Mouse (Mus musculus): Measurements from ENCODE around the gene Gstcd. TPM values are rescaled to one million over a fixed set of nuclear protein-coding genes. Genes with fewer than 3 reads are reported as not detected.

Gstcd gene
- total RNA-seq (2021), result 1 to 10 TPM; 7.9 to 9.3 TPM
- long read RNA-seq, experiment 1, partial matches to known transcripts, result 0 of 4 reads
- long read RNA-seq, experiment 1, other reads (novel, unspliced or antisense), result 2 of 4 reads
- long read RNA-seq, experiment 2, partial matches to known transcripts, result 2 of 5 reads
- long read RNA-seq, experiment 2, other reads (novel, unspliced or antisense), result 1 of 5 reads

DNA sequence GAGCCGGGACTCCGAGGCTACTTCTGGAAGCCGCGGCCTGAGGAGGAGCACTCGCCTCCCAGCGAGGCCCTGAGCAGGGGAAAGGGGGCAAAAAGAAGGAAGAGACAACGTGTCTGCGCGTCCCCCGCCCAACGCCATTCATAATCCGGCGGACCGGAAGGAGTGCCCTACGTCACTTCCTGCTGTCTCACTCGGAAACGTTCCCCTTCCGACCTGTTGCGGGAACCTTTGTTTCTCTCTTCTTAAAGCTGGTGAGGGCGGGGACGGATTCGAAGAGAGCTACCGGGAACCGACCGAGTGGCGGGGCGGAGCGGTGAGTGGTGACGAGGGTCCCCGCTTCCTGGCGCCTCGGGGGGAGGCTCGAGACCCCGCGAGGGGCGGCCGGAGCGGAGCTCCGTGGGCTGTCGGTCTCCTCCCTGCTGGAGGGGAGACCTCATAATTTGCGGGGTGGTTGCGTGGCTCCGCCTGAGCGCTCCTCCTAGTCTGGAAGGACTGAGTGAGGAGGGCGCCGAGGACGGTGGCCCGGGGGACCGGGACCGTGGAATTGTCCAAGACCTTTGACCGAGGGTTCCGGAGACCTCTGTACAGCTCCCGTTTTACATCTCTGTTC is at the start of gene Gstcd, which contains the start of gene Ints12:
Gene Gstcd (minus strand): TSS at position 370 of the 610 bp plus-strand sequence.
Gene Ints12 (plus strand): TSS at position 177 of the 610 bp plus-strand sequence.
- DNase-seq (ENCODE audit: low spot score in 2 of 2), result peak; percentile 83 to 89

DNA sequence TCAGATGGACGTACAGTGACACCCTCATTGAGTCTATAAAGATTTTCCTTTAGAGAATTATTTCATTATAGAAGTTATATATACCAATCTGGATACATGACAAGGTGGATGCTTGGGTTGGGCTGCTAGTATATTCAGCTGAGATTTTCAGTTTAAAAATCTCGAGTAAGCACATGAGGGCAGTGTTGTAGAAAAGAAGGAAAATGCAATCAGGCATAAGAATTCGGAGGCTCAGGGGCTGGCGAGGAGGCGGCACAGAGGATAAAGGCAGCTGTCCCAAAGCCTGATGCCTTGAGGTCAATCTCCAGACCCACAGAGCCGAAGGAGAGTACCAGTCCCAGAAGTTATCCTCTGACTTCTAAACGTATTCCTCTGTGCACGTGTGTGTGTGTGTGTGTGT is 40.8 kb upstream of the Gstcd start:
- no peak for DNase-seq (ENCODE audit: low spot score in 2 of 2)

DNA sequence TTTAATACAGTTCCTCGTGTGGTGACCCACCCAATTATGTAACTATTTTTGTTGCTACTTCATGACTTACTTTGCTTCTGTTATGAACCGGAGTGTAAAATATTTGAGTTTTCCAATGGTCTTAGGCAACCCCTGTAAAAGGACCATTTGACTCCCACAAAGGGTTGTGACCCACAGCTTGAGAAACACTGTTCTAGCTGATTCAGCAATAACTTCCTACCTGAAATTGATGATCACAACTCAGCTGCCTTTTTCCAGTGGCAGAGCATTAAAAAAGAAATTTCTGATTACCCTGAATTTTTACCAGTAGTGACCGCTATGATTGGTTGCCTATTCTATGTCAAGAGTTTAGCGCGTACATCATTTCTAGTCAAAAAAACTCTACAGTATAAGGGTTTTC is 39.5 kb upstream of the Gstcd start:
- no peak for DNase-seq (ENCODE audit: low spot score in 2 of 2)

DNA sequence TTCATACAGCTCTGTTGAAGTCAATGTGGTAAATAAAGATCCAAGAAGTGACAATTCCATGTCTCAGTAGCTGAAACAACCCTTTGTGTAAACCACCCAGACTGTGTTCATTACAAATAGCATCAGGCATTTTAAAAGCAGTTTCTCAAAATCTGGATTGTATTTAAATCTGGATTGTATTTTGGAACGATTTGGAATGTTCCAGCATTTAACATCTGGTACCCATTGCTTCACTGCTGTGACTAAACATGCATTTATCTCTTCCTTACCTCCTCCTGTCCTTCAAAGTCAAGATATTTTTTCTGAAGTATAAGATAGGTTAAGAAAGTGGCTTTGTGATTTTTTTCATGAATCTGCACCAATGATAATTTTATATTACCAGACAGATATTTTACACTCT is 21.4 kb upstream of the Gstcd start:
- DNase-seq (ENCODE audit: low spot score in 2 of 2), result no peak

DNA sequence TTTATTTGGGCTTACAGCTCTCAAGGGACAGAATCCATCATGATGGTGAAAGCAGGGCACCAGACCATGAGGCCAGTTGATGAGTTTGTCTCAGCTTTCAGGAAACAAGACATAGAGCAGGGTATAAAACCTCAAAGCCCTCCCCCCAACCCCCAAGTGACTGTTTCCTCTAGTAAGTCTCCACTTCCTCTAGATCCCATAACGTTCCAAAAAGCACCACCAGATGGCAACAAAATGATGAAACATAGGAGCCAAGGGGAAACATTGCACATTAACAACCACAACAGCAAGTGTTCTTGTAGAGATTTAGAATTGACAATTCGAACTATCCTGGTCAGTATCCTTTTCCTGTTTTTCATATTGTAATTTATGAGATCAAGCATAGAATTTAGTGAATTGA is 19.9 kb upstream of the Gstcd start:
- DNase-seq (ENCODE audit: low spot score in 2 of 2), result no peak

DNA sequence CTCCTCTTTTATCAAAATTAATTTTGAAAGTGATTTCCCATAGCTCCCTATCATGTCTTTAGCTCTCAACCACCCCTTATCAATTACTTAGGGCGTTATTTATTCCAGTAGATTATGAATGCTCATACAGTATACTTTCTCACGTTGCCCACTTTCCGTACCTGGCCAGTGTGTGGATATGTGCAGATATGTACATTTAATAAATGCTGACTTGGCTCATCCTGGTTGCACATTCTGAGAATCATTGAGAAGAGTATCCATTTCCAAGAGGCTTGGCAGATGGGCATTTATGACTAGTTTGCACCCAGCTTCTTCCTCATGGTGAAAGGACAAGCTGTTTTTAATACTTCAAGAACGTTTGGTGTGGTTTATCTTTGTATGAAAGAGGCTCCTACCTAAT is 18.0 kb upstream of the Gstcd start:
- DNase-seq (ENCODE audit: low spot score in 2 of 2), result no peak

DNA sequence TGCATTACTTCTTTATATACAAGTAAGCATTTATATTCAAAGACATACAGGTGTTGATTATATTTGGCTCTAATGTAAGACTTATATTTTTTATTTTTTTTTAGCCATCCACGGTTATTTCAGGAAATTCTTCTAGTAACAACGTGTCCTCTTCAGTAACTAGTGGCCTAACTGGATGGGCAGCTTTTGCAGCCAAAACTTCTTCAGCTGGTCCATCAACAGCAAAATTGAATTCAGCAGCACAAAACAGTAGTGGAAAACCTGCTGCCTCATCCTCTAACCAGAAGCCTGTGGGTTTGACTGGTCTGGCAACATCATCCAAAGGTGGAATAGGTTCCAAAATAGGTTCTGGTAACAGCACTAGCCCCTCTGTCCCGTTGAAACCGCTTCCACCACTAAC is 16.9 kb upstream of the Gstcd start:
- DNase-seq (ENCODE audit: low spot score in 2 of 2), result no peak

DNA sequence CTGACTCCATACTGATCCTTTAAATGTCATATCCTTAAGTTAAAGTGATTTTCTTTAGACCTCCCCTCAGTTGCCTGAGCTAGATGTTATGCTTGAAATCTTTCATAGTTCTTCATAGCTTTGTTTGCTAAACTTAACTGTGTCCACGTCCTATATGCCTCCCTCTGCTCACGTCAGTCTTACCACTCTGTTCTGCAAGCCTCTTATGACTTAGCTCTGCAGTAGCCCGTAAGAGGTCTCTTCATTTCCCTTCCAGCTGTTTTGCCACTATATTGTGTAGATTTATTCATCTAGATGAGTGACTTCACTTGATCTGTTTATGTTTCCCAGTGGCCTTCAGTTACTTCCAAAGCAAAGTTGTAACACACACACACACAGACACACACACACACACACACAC is 12.6 kb upstream of the Gstcd start:
- DNase-seq (ENCODE audit: low spot score in 2 of 2), result no peak

DNA sequence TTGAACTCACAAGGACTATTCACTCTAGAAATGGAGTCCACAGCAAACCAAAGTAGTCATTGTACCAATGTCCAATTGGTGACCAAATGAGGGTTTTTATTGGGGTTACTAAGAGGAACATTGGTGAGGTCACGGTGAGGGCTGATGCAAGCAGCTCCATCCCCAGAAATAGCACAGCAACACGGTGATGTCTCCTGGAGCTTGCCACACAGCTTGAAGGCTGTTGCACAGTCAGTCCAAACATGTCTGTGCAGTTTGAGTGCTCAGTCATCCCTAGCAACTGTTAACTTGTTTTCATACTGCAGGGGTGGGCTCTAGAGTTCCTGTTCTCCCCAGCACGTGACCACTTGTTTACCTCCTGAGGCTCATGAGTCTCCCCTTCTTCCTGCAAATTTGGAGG is 11.9 kb upstream of the Gstcd start:
- DNase-seq (ENCODE audit: low spot score in 2 of 2), result no peak

DNA sequence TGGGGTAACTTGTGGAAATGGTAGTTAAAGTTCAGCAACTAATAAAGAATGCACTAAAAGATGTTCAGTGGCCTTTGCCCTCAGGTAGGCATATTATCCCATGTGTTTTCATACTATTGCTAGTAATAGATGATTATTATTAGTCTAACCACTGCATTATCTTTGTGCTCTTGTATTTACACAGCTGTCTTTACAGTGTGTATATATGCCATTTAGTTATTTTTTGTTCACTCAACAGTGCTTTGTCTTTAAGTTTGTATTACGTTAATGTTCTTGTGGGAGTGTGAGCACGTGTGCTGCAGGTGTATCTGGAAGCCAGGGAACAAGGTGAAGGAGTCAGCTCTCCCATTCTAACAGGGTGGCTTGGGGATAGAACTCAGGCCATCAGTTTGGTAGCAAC is 7.1 kb upstream of the Gstcd start:
- DNase-seq (ENCODE audit: low spot score in 2 of 2), result no peak

DNA sequence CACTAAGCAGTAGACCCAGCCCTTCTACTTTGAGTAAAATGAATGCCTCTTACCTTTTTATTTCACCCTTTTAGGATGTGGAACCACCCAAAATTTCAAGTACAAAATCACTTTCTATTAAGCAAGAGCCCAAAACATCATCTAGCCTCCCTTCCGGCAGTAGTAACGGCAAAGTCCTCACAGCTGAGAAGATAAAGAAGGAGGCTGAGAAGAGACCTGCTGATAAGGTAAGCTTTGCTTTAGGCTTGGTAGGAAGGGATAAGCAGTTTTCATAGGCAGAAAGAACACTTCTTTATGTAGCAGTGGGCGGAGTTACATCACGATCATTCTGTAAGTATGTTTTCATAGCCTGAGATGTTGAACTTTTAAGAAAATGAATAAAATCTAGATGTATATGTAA is 6.5 kb upstream of the Gstcd start:
- DNase-seq (ENCODE audit: low spot score in 2 of 2), result no peak

DNA sequence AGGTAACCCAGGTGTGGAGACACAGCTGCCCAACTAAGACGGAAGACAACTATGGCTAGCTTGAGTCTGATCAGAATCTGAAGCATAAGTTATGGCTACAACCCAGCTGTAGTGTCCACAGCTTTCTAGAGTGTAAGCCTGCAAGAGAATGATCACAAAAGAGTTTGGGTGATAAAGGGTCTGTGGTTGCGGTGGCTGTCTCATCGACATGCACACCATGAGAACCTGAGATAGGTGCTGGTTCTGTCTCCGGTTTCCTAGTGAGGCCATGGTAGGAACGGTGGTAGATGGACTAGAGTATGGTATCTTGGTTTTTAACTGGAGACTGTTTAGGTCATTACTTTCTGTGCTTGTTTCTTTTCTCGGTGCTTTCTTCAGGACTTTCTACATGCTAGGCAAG is 6.1 kb upstream of the Gstcd start:
- DNase-seq (ENCODE audit: low spot score in 2 of 2), result no peak

DNA sequence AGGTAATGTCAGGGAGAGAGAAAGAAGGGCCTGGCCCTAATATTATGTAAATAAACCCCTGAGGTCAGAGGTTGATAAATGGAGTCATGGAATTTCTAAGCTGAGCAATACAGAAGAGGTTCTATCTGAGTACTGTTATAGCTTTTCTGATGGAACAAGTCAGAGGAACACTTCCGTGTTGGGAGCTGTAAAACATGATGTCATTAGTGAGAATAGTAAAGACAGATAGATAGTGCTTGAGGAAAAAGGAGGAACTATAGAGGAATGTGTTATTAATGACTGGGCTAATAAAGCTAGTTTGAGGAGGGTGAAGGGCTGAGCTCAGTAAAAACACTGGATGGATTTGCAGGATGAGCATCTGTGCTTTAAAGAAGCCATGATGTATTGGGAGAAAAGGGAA is 2.5 kb upstream of the Gstcd start:
- no peak for DNase-seq (ENCODE audit: low spot score in 2 of 2)

DNA sequence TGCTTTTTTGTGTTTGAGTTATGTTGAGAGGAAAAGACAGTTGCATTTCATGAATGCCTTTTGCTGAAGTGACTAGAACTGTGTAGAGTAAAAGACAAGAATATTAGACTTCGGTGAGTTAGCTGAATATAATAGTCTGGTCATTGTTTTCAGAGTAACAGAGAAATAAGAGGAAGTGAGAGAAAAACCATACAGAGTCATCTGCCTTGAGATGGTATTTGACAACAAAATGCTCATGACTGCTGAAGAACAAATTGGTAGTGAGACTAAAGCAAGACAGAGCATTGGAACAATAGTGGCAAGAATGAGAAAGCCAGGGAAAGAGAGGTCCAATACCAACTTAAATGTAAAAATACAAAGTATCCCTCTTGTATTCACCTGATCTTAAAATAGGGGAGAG is 1.1 kb upstream of the Gstcd start:
- DNase-seq (ENCODE audit: low spot score in 2 of 2), result no peak

DNA sequence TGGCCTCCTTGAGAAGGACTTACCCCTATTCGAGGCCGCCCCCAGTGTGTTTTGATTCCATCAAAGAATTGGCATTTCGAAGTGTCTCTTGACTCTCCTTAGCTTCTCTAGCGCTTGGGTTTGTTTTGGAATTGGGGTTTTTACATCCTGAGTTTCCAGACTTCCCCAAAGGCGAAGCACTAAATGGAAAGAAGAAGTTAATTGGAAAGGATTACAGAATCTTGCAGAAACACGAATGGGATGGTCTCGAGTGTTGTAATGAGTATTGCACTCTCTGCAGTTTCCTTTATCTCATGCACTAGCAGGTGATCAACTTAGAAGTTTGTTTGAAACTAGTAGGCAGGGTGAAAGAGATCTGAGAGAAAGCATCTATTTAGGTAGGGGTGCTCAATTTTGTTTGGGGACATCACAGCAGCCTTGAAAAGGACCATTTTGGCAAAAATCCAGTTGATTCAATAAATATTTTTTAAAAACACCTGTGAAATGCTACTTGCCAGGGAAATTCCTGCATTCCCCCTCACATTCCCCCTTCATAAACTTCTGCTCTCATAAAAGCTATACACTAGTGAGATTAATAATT is 531 bp upstream of the Gstcd start:
- DNase-seq (ENCODE audit: low spot score in 2 of 2), result no peak

DNA sequence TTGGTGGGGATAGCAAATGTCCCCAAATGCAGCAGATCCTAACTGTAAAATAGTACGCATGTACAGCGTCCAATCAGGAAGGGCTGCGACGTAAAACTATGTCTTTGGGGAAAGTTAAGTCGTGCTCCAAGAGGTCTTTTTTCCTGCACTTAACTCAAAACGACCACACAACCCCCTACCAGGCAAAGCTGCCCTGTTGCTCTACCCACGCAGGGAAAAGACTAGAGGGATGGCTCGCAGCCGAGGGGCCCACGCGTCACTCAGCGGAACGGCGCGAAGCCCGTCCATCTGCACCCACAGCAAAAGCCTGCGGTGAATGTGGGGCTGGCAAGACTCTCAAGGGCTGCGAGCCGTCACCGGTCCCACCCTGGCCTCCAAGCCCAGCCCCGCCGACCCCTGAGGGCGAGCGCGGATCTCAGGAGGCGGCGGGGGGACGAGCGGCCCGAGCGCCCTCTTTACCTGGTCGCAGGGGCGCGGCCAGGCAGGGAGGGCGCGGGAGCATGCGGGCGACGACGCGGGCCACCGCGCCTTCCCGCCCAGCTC is 641 bp downstream of the Gstcd start:
- no peak for DNase-seq (ENCODE audit: low spot score in 2 of 2)

DNA sequence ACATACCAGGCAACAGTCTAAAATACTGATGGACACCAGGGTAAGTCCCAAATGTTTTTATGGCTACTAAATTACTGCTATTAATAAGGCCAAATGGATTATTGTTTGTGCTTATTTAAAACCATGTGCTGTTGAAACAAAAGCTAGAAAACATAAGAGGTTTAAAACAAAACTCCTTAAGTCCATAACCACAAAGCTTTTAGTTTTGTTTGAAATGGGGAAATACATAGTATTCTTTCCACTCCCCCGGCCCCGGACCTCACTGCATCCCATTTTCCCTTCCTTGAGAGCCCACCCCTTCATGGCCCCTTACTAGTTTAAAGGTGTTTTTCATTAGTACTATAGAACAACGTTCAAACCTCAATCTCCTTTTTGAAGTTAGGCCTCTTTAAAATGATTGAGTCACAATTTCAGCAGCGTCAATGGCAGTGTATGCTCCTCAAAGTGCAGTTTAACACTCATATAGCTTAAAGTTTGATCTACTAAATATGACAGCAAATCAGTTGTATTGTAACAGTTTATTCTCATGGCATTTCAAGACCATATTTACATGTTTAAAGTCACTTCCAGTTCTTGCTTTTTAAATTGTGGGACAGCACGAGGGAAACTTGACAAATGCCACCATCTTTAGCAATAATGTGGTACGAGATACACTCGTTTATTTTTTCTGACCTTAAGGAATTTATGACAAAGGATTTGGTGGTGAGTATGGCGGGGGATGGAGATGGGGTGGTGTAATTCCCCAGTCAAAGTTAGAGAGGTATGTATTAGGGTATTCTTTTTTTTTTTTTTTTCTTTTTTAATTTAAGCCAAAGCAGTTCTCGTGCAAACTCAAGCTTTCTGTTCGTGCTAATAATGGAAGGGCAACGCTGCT is 1.3 kb downstream of the Gstcd start:
- no peak for DNase-seq (ENCODE audit: low spot score in 2 of 2)

DNA sequence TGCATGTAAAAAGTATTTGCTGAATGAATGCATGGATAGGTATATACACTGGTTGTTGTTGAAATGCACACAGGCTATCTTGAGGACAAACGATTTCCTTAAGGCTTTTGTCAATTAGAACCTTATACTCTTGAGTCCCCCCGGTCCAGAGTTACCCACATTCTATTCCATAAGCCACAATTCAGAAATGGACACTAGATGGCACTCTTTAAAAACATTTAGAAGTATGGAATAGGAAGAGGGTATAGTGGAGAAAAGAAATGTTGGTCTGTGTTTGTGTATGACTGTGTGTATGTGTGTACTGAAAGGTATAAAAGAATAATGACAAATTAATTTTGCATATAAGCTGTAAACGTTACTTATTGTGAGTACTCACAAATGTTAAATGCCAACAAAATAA is 6.0 kb downstream of the Gstcd start:
- DNase-seq (ENCODE audit: low spot score in 2 of 2), result no peak

DNA sequence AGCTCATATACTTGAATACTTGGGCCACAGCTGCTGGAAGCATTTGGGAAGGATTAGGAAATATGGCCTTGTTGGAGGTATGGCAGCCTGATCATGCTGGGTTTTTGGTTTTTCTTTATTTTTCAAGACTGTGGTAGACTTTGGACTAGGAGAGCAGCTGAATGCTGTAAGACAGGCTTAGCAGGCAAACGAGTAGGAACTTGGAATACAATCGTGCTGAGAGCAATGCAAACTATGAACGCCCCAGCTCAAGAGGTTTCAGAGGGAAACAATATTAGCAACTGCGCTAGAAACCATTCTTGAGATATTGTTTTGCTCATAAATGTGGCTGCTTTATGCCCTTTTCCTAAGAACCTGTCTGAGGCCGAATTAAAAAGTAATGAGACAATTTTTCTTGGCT is 9.1 kb downstream of the Gstcd start:
- no peak for DNase-seq (ENCODE audit: low spot score in 2 of 2)

DNA sequence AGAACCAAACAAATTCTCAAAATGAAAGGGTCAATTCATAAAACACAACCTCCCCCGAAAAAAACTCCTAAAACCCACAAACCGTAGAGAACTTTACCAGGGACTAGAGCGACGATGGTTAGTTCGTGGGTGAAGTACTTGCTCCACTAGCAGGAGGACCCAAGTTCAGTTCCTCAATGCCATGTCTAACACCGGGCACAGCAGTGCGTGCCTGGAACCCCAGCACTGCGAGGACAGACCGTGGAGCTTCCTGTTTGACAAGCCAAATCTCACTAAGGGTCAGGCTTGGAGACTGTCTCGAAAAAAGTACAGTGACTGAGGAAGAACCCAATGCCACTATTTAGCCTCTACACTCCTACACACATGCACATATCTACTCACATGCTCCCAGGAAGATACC is 16.3 kb downstream of the Gstcd start:
- no peak for DNase-seq (ENCODE audit: low spot score in 2 of 2)

DNA sequence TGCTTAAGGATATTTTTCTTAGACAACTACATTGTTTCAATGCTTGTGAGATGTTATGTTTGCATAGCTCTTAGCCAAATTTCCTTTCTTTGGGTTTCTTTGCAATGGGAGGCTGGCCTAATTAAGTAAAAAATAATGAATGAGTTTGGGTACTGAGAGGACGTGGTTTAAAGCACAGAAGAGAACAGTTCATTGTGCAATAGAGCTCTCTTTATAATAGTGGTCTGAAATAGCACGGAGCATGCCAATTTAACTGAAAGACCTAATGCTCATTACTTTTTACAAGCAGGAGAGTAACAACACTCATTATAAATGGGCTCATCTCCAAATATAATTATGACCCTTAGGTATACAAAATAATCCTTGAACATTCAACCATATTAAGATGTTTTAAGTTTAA is 39.8 kb downstream of the Gstcd start:
- no peak for DNase-seq (ENCODE audit: low spot score in 2 of 2)

All from adrenal gland, adult 18-20 months (tissue).